In the genomic region with DNA sequence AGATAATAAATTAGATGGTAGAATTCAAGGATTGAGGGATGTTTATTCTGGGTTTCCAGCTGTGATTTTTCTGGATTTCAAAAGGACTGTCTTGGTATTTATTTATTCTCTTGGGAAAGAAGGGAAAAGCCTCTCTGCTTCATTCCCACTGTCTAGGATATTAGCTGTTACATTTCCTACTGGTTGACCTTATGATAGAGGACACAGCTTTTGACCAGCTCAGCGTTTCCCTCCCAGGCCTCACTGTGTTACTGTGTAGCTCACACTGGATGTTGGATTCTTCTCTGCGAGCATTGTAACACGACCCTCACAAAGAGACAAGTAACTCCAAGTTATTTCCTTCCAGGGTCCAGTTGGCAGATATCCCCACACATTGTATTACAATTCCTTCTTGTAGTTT, we compare ENCODE assay signal across 15 mouse cellular contexts.
A peak's percentile ranks its signal among the peaks of the same experiment; 100 is the strongest.
DNase-seq lines count a peak whose midpoint lies in the region; ATAC-seq and TF ChIP-seq lines count a peak whose summit lies in the region.
"Had no signal": no experiment of that assay in that cellular context is flagged by ENCODE, and none has a peak within 500 bp of the region (broad histone marks: within the 10 kb centered on the region; RNA-seq: fewer than 3 reads in every experiment).

No protein-coding gene starts in this region.

- TF ChIP-seq EP300 in stomach, postnatal 0 days (optimal IDR thresholded peaks at IDR 0.05) = no peak
- 0 out of 2 replicates have a peak, but pooled peaks have one; percentile 13 for TF ChIP-seq EP300 in lung, postnatal 0 days (IDR thresholded peaks at IDR 0.05)

- H3K4me3 ChIP-seq in heart, embryonic 10.5 days = no peak overlapping the region
- no peak overlapping the region for H3K4me3 ChIP-seq in stomach, embryonic 14.5 days (ENCODE audit: low read depth, low read length)
- no peak overlapping the region for H3K4me3 ChIP-seq in stomach, postnatal 0 days (ENCODE audit: low read depth, low read length)
- H3K4me3 ChIP-seq in lung, postnatal 0 days (ENCODE audit: low read depth, low read length) = no peak overlapping the region
- no peak overlapping the region for H3K4me3 ChIP-seq in hindbrain, embryonic 14.5 days (replicated peaks; ENCODE audit: low read length)
- H3K4me3 ChIP-seq: hindbrain, embryonic 15.5 days; neural tube, embryonic 13.5 days had no signal

- no peak overlapping the region for H3K9ac ChIP-seq in stomach, embryonic 14.5 days (replicated peaks; ENCODE audit: low read depth, low read length)
- no peak overlapping the region for H3K9ac ChIP-seq in stomach, postnatal 0 days (ENCODE audit: low read length)
- no peak overlapping the region for H3K9ac ChIP-seq in lung, postnatal 0 days (replicated peaks; ENCODE audit: low read depth)
- H3K9ac ChIP-seq in hindbrain, embryonic 14.5 days = no peak overlapping the region
- H3K9ac ChIP-seq: hindbrain, embryonic 15.5 days; neural tube, embryonic 13.5 days had no signal

- H3K36me3 ChIP-seq in heart, embryonic 10.5 days = no peaks in the 10 kb centered on the region
- H3K36me3 ChIP-seq in stomach, embryonic 14.5 days (ENCODE audit: control insufficient read depth, insufficient read depth, low read length) = no peaks in the 10 kb centered on the region
- no peaks in the 10 kb centered on the region for H3K36me3 ChIP-seq in stomach, postnatal 0 days (ENCODE audit: control insufficient read depth, insufficient read depth, low read length)
- H3K36me3 ChIP-seq in lung, postnatal 0 days (ENCODE audit: insufficient read depth, low read length) = no peaks in the 10 kb centered on the region
- H3K36me3 ChIP-seq in hindbrain, embryonic 14.5 days (replicated peaks; ENCODE audit: control insufficient read depth, insufficient read depth) = no peaks in the 10 kb centered on the region
- H3K36me3 ChIP-seq: G1E; hindbrain, embryonic 15.5 days; neural tube, embryonic 13.5 days had no signal

- 43% methylated on average over 3 of the region's 3 CpGs for WGBS in heart, embryonic 10.5 days
- WGBS in stomach, embryonic 14.5 days = 21% methylated on average over 3 of the region's 3 CpGs
- WGBS in stomach, postnatal 0 days = 24% methylated on average over 3 of the region's 3 CpGs
- WGBS in lung, postnatal 0 days = 23% methylated on average over 3 of the region's 3 CpGs
- 69% methylated on average over 3 of the region's 3 CpGs for WGBS in hindbrain, embryonic 14.5 days

- H3K27me3 ChIP-seq in heart, embryonic 10.5 days (ENCODE audit: insufficient read depth, poor library complexity, severe bottlenecking) = no peaks in the 10 kb centered on the region
- H3K27me3 ChIP-seq in stomach, embryonic 14.5 days (ENCODE audit: control insufficient read depth, insufficient read depth, low read length) = no peaks in the 10 kb centered on the region
- no peaks in the 10 kb centered on the region for H3K27me3 ChIP-seq in stomach, postnatal 0 days (ENCODE audit: control insufficient read depth, insufficient read depth, low read length)
- H3K27me3 ChIP-seq in lung, postnatal 0 days (replicated peaks; ENCODE audit: insufficient read depth, low read length) = no peaks in the 10 kb centered on the region
- no peaks in the 10 kb centered on the region for H3K27me3 ChIP-seq in hindbrain, embryonic 14.5 days (ENCODE audit: control insufficient read depth, insufficient read depth, low read length)
- H3K27me3 ChIP-seq: hindbrain, embryonic 15.5 days; neural tube, embryonic 13.5 days had no signal

- TF ChIP-seq CTCF in stomach, postnatal 0 days (IDR thresholded peaks at IDR 0.05; ENCODE audit: low read depth) = no peak
- TF ChIP-seq CTCF in lung, postnatal 0 days (IDR thresholded peaks at IDR 0.05) = no peak

- no peaks in the 10 kb centered on the region for H3K4me1 ChIP-seq in heart, embryonic 10.5 days
- no peaks in the 10 kb centered on the region for H3K4me1 ChIP-seq in stomach, embryonic 14.5 days (ENCODE audit: control insufficient read depth, insufficient read depth, low read length)
- no peaks in the 10 kb centered on the region for H3K4me1 ChIP-seq in stomach, postnatal 0 days (replicated peaks; ENCODE audit: control insufficient read depth, insufficient read depth)
- no peaks in the 10 kb centered on the region for H3K4me1 ChIP-seq in lung, postnatal 0 days (ENCODE audit: insufficient read depth, low read depth, low read length)
- no peaks in the 10 kb centered on the region for H3K4me1 ChIP-seq in hindbrain, embryonic 14.5 days (replicated peaks; ENCODE audit: control insufficient read depth, insufficient read depth, low read length)
- H3K4me1 ChIP-seq: hindbrain, embryonic 15.5 days; neural tube, embryonic 13.5 days had no signal

- ATAC-seq in stomach, embryonic 14.5 days (ENCODE audit: insufficient number of reproducible peaks, insufficient read depth, low FRiP score, low read depth) = peak; percentile 61; the same call in 1 of the 2 replicates
- no peak for ATAC-seq in stomach, postnatal 0 days (ENCODE audit: low FRiP score, low TSS enrichment)
- ATAC-seq in lung, postnatal 0 days = peak; percentile 92
- no peak for ATAC-seq in CD4-positive, CD25-positive, alpha-beta regulatory T cell, adult 4 months
- ATAC-seq in hindbrain, embryonic 14.5 days (ENCODE audit: low FRiP score) = no peak
- ATAC-seq: midbrain, embryonic 16.5 days had no signal

- H3K27ac ChIP-seq in heart, embryonic 10.5 days = no peak overlapping the region
- no peak overlapping the region for H3K27ac ChIP-seq in stomach, embryonic 14.5 days (ENCODE audit: low read length)
- no peak overlapping the region for H3K27ac ChIP-seq in stomach, postnatal 0 days (replicated peaks)
- H3K27ac ChIP-seq in lung, postnatal 0 days (ENCODE audit: low read length) = no peak overlapping the region
- no peak overlapping the region for H3K27ac ChIP-seq in hindbrain, embryonic 14.5 days
- H3K27ac ChIP-seq: hindbrain, embryonic 15.5 days; neural tube, embryonic 13.5 days had no signal

- peak; percentile 91 for DNase-seq in heart, adult 11 months
- DNase-seq in heart, embryonic 10.5 days (ENCODE audit: low spot score) = no peak
- no peak for DNase-seq in stomach, postnatal 0 days (ENCODE audit: low spot score)
- DNase-seq in lung, postnatal 0 days (ENCODE audit: low spot score) = peak; percentile 78
- no peak for DNase-seq in neural tube, embryonic 10.5 days (ENCODE audit: extremely low spot score, low spot score)
- DNase-seq in hindbrain, embryonic 14.5 days (ENCODE audit: low spot score) = no peak
- DNase-seq: adrenal gland, postnatal 14 days; cerebellum, adult 9-10 months; embryo, embryonic 11 days had no signal

- no peak overlapping the region for H3K4me2 ChIP-seq in stomach, embryonic 14.5 days (replicated peaks; ENCODE audit: low read depth, low read length)
- H3K4me2 ChIP-seq in stomach, postnatal 0 days (replicated peaks; ENCODE audit: low read depth) = no peak overlapping the region
- H3K4me2 ChIP-seq in lung, postnatal 0 days (replicated peaks; ENCODE audit: low read depth, low read length) = no peak overlapping the region
- no peak overlapping the region for H3K4me2 ChIP-seq in hindbrain, embryonic 14.5 days (replicated peaks)
- H3K4me2 ChIP-seq: hindbrain, embryonic 15.5 days; neural tube, embryonic 13.5 days had no signal

- no peaks in the 10 kb centered on the region for H3K9me3 ChIP-seq in heart, embryonic 10.5 days
- no peaks in the 10 kb centered on the region for H3K9me3 ChIP-seq in stomach, embryonic 14.5 days (ENCODE audit: control insufficient read depth, low read depth, low read length)
- no peaks in the 10 kb centered on the region for H3K9me3 ChIP-seq in stomach, postnatal 0 days (ENCODE audit: control insufficient read depth, low read length)
- no peaks in the 10 kb centered on the region for H3K9me3 ChIP-seq in lung, postnatal 0 days (ENCODE audit: low read length)
- H3K9me3 ChIP-seq in hindbrain, embryonic 14.5 days (ENCODE audit: control insufficient read depth, low read length) = no peaks in the 10 kb centered on the region
- H3K9me3 ChIP-seq: G1E; hindbrain, embryonic 15.5 days; neural tube, embryonic 13.5 days had no signal

Comparison
In these comparisons a context has a peak if more than half of its experiments do, and no peak if none do; other contexts are left out.
1. DNase-seq: peak in heart, adult 11 months (single experiment) and lung, postnatal 0 days (single experiment); none in heart, embryonic 10.5 days (single experiment), stomach, postnatal 0 days (single experiment), neural tube, embryonic 10.5 days (single experiment) and hindbrain, embryonic 14.5 days (single experiment).
2. ATAC-seq: peak in stomach, embryonic 14.5 days (single experiment) and lung, postnatal 0 days (single experiment); none in stomach, postnatal 0 days (single experiment), CD4-positive, CD25-positive, alpha-beta regulatory T cell, adult 4 months (single experiment) and hindbrain, embryonic 14.5 days (single experiment).